ENCODE assay signal across 1 mouse cellular context in genomic region chr11:24077795-24078705, GRCm38 (mm10).
TF ChIP-seq lines count a peak whose summit lies in the region.

Gene Bcl11a (plus strand): TSS chr11:24078056.

TF ChIP-seq in CH12.LX, 34 proteins besides CTCF, POLR2A, EP300 and RAD21 (continued from another document):
- 0 out of 2 replicates have a peak, but pooled peaks have one; percentile 43 for TF ChIP-seq TBP (conservative IDR thresholded peaks at IDR 0.05; ENCODE audit: low read depth, low read length)
- TF ChIP-seq MYC (IDR thresholded peaks at IDR 0.05; ENCODE audit: low read depth, low read length): no peak
- no peak for TF ChIP-seq ZC3H11A (IDR thresholded peaks at IDR 0.05; ENCODE audit: low read depth, low read length)
- no peak for TF ChIP-seq MXI1 (IDR thresholded peaks at IDR 0.05; ENCODE audit: low read depth, low read length)
- no peak for TF ChIP-seq ZMIZ1 (IDR thresholded peaks at IDR 0.05; ENCODE audit: low read depth, low read length)
- TF ChIP-seq POLR2AphosphoS2 (IDR thresholded peaks at IDR 0.05; ENCODE audit: low read depth, low read length): no peak
- no peak for TF ChIP-seq MAX (IDR thresholded peaks at IDR 0.05; ENCODE audit: low read length)
